Mouse (Mus musculus): Measurements from ENCODE around the gene Bax. TPM values are rescaled to one million over a fixed set of nuclear protein-coding genes. Genes with fewer than 3 reads are reported as not detected.

The Bax gene
- polyA plus RNA-seq, 1 experiment: 24.4 TPM

DNA sequence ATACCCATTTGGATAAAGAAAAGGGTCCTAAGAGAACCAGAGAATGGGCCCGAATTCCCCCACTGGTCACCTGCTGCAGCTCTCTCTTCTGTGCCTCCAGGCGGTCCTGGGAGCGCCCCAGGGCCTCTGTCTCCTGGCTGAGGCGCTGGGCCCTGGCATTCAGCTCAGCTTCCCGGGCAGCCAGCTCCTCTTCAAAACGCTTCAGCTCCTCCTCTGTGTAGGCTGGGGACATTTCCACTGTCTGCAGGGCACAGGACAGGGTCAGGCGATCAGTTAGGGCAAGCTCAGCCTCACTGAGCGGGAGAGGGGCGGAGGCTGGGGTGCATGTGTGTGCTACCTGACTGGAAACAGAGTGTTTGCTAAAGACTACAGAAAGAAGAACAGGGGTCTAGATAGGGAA is 27.9 kb upstream of the Bax start:
- H3K4me3 ChIP-seq (replicated peaks): no peak overlapping the region
- no peaks in the 10 kb centered on the region for H3K27me3 ChIP-seq (ENCODE audit: control insufficient read depth)
- H3K36me3 ChIP-seq (ENCODE audit: control insufficient read depth): peaks cover 80% of the 10 kb centered on the region
- peaks cover 50% of the 10 kb centered on the region for H3K4me1 ChIP-seq (ENCODE audit: control insufficient read depth)
- no peaks in the 10 kb centered on the region for H3K9me3 ChIP-seq (ENCODE audit: control insufficient read depth, low read length)
- no peak for TF ChIP-seq GATA1 (IDR thresholded peaks at IDR 0.05; ENCODE audit: low read length)
- TF ChIP-seq TAL1 (IDR thresholded peaks at IDR 0.05; ENCODE audit: low read length): no peak

DNA sequence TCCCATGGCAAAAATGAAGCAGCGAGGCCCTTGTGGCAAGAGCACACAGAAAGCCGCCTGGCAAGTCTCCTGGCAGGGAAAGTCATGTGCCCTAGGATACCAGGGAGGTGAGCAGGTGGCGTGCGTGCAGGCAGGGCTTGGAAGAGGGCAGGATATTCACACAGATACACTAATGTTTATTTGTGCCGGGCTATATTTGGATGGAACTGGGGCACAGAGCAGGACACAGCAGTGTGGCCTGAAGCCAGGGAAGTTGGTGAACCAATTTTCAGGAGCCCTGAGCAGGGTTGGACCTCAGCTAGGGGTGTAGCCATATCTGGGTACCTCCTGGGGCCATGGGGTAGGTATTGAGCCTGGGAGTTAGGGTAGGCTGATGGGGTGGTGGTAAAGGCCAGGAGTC is 26.3 kb upstream of the Bax start:
- Histone ChIP-seq H3K4me1 (ENCODE audit: control insufficient read depth) (peaks cover 66% of the 10 kb centered on the region), H3K27me3 (ENCODE audit: control insufficient read depth) (no peaks in the 10 kb centered on the region), H3K4me3 (replicated peaks) (no peak overlapping the region), H3K9me3 (ENCODE audit: control insufficient read depth, low read length) (no peaks in the 10 kb centered on the region), H3K36me3 (ENCODE audit: control insufficient read depth) (peaks cover 64% of the 10 kb centered on the region)
- TF ChIP-seq TAL1 (IDR thresholded peaks at IDR 0.05; ENCODE audit: low read length) (no peak), GATA1 (IDR thresholded peaks at IDR 0.05; ENCODE audit: low read length) (no peak)

DNA sequence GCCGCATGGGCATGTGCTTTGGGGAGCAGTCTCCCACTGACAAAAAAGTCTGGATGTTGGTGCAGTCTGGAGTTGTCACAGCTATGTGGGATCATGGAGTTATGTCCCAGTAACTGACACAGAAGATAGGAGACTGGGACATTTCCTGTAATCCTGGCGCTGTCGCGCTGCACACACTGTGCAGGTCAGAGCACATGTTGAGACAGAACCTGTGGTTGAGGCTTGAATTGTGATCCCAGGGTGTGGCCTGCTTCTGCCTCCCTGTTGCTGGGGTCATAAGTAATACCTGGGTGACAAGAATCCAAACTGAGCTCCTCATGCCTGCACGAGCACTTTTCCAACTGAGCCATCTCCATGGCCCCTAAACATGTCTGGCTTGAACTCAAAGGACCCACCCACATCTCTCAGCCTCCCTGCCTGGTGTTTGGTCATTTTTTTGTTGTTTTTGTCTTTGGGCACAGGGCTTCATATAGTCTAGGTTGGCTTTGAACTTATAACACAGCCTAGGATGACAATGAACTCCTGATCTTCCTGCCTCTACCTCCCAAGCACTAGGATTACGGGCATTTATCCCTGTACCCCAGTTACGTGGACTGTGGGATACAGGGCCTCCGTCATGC is 25.6 kb upstream of the Bax start:
- H3K4me3 ChIP-seq (replicated peaks): no peak overlapping the region
- no peaks in the 10 kb centered on the region for H3K9me3 ChIP-seq (ENCODE audit: control insufficient read depth, low read length)
- peaks cover 58% of the 10 kb centered on the region for H3K36me3 ChIP-seq (ENCODE audit: control insufficient read depth)
- peaks cover 72% of the 10 kb centered on the region for H3K4me1 ChIP-seq (ENCODE audit: control insufficient read depth)
- TF ChIP-seq GATA1 (IDR thresholded peaks at IDR 0.05; ENCODE audit: low read length) (no peak), TAL1 (IDR thresholded peaks at IDR 0.05; ENCODE audit: low read length) (no peak)
- H3K27me3 ChIP-seq (ENCODE audit: control insufficient read depth): no peaks in the 10 kb centered on the region

DNA sequence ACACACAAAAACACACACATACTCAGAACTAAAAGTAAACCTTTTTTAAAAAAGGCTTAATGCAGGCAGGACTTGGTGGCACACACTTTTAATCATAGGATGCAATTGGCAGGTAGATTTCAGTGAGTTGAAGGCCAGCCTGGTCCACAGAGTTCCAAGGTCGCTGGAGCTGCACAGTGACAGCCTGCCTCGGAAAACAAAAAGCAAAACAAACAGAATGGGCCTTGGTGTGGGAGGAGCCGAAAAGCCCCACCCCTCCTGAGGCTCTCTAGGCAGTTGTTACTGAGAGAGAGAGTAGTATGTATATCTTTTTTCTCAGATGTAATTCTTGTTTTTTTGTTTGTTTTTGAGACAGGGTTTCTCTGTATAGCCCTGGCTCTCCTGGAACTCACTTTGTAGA is 24.6 kb upstream of the Bax start:
- Histone ChIP-seq H3K9me3 (ENCODE audit: control insufficient read depth, low read length) (no peaks in the 10 kb centered on the region), H3K4me3 (replicated peaks) (no peak overlapping the region), H3K36me3 (ENCODE audit: control insufficient read depth) (peaks cover 47% of the 10 kb centered on the region), H3K4me1 (ENCODE audit: control insufficient read depth) (peaks cover 82% of the 10 kb centered on the region), H3K27me3 (ENCODE audit: control insufficient read depth) (no peaks in the 10 kb centered on the region)
- TF ChIP-seq GATA1 (IDR thresholded peaks at IDR 0.05; ENCODE audit: low read length): no peak
- TF ChIP-seq TAL1 (IDR thresholded peaks at IDR 0.05; ENCODE audit: low read length): no peak

DNA sequence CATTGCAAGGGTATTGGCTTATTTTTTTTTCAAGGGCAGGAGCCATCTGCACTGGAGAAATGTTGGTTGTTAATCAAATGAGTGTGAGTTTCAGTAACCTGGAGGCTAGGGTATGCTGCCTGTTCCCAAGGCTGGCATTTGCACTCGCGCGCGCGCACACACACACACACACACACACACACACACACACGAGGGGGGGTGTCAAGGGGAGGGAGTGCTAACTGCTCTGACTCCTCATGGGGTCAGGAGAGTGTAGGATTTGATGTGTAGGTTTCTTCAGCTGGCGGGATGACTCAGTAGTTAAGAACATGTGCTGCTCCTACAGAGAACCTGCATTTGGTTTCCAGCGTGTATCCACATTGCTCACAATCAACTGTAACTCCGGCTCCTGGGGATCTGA is 24.1 kb upstream of the Bax start:
- no peak for TF ChIP-seq GATA1 (IDR thresholded peaks at IDR 0.05; ENCODE audit: low read length)
- no peak for TF ChIP-seq TAL1 (IDR thresholded peaks at IDR 0.05; ENCODE audit: low read length)
- Histone ChIP-seq H3K9me3 (ENCODE audit: control insufficient read depth, low read length) (no peaks in the 10 kb centered on the region), H3K4me1 (ENCODE audit: control insufficient read depth) (peaks cover 87% of the 10 kb centered on the region), H3K4me3 (replicated peaks) (no peak overlapping the region), H3K27me3 (ENCODE audit: control insufficient read depth) (no peaks in the 10 kb centered on the region), H3K36me3 (ENCODE audit: control insufficient read depth) (peaks cover 43% of the 10 kb centered on the region)

DNA sequence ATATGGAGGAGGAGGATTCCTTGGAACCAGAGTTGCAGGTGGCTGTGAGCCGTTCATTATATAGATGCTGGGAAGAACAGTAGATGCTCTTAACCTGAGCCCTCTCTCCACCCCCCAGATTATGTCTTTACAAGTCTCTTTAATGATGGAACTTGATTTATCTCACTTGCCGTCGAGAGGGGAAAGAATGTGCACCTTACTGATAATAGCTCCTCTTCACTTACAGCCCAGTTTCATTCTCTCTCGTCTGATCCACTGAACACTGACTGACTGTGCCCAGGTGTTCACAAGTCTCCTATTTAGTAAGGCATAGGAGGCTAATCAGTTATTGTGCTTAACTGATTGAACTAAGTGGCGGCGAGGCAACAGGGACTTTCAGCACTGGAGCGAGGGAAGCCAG is 22.9 kb upstream of the Bax start:
- peak overlapping the region; percentile 4 for H3K4me3 ChIP-seq (replicated peaks)
- H3K4me1 ChIP-seq (ENCODE audit: control insufficient read depth): peaks cover 82% of the 10 kb centered on the region
- peaks cover 31% of the 10 kb centered on the region for H3K36me3 ChIP-seq (ENCODE audit: control insufficient read depth)
- no peaks in the 10 kb centered on the region for H3K9me3 ChIP-seq (ENCODE audit: control insufficient read depth, low read length)
- no peaks in the 10 kb centered on the region for H3K27me3 ChIP-seq (ENCODE audit: control insufficient read depth)
- peak; percentile 64; the same call in 2 of the 3 replicates for TF ChIP-seq TAL1 (IDR thresholded peaks at IDR 0.05; ENCODE audit: low read length)
- TF ChIP-seq GATA1 (IDR thresholded peaks at IDR 0.05; ENCODE audit: low read length): no peak

DNA sequence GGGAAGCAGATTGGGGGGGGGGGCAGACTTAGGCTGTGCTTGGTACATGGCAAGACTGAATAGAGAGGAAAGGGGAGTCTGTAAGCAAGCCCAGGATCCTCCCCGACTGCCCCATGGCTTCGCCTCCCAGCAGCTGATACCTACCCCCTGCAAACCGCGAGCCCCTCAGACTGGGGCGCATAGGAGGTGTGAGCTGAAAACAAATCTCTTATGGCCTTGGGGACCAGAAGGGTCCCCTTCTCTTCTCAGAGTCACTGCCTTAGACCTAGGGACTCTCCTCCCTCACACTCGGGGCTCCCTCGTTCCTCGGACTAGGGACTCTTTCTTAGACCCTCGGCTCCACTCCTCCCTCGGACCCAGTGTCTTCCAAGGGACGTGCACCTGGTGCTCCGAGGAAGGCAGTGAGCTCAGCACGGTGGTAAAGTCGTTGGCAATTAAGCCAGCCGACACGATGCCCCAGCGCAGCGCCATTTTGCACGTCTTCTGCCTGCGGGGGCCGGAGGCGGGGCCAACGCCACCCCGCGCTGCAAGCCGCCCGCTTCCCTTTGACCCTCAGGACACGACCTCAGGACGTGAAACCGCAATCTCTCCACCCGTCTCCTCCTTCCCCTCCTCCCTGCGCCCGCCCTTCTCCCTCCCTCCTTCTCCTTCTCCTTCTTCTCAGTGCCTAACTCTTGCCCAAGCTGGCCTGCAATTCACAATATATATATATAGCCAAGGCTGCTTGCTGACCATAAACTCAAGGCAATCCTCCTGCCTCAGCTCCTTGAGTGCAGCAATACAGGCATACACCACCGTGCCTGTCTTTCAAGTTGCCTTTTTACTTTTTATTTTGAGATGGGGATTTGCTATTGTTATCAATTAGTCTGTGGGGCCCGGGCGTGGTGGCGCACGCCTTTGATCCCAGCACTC is 21.9 kb upstream of the Bax start, which contains the start of gene Dhdh:
Gene Dhdh, minus strand, starts transcription at position 513 of the 912 bp plus-strand sequence.
- Histone ChIP-seq H3K9me3 (ENCODE audit: control insufficient read depth, low read length) (no peaks in the 10 kb centered on the region), H3K27me3 (ENCODE audit: control insufficient read depth) (no peaks in the 10 kb centered on the region), H3K4me3 (replicated peaks) (peak within 1 kb of the TSS; percentile 69), H3K36me3 (ENCODE audit: control insufficient read depth) (peaks cover 20% of the 10 kb centered on the region), H3K4me1 (ENCODE audit: control insufficient read depth) (peaks cover 75% of the 10 kb centered on the region)
- TF ChIP-seq TAL1 (IDR thresholded peaks at IDR 0.05; ENCODE audit: low read length) (no peak), GATA1 (IDR thresholded peaks at IDR 0.05; ENCODE audit: low read length) (no peak)

DNA sequence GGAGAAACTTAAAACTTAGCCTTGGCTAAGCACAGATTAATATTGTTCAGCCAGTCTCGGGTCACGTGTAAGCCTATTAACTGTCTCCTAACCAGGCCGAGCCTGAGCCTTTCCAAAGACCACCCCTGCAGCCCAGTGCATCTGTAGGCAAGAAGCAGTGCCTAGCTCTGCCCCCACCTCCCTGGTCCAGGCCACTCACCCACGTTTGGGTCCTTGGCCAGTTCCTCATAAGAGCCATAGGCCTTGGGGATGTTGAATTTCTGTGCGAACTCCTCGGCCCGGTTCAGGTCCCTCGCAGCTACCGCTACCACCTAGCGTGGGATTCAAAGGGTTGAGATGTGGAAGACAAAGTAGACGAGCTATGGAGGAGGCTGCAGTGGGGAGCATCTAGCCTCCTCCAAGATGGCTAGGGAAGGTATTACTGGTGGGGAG is 21.2 kb upstream of the Bax start:
- Histone ChIP-seq H3K27me3 (ENCODE audit: control insufficient read depth) (no peaks in the 10 kb centered on the region), H3K9me3 (ENCODE audit: control insufficient read depth, low read length) (no peaks in the 10 kb centered on the region), H3K4me1 (ENCODE audit: control insufficient read depth) (peaks cover 69% of the 10 kb centered on the region), H3K4me3 (replicated peaks) (peak overlapping the region; percentile 69), H3K36me3 (ENCODE audit: control insufficient read depth) (peaks cover 14% of the 10 kb centered on the region)
- no peak for TF ChIP-seq GATA1 (IDR thresholded peaks at IDR 0.05; ENCODE audit: low read length)
- TF ChIP-seq TAL1 (IDR thresholded peaks at IDR 0.05; ENCODE audit: low read length): no peak

DNA sequence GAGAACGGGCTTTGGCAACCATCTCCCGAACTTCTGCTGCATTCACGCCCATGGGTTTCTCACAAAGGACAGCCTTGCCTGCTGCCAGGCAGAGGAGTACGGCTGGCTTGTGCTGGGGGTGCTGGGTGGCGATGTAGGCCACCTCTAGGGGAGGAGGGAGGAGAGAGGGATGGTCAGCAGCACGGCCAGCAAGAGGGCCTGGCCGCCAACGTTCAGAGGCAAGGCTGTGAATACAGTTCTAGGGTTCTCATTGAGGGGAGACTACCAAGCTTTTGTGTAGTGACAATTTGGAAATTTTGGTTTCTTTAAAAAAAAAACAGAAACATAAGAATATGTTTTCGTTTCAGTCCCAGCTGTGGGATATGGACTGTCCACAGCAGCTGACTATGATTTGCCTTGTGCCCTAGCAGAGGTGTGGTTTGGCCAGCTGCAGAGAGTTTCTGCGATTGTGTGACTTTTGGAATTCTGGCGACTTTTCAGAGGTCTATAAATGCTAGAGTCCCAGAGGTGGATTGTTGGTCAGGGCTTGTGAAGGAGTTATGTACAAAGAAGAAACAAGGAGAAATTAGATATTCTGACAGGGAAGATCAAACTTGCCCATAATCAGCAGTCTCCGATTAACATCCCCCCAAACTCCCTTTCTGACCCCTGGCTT is 20.2 kb upstream of the Bax start, which contains the start of gene Gm45808:
Gene Gm45808, minus strand, starts transcription at position 51 of the 655 bp plus-strand sequence.
- TF ChIP-seq GATA1 (IDR thresholded peaks at IDR 0.05; ENCODE audit: low read length) (no peak), TAL1 (IDR thresholded peaks at IDR 0.05; ENCODE audit: low read length) (no peak)
- peaks cover 68% of the 10 kb centered on the region for H3K4me1 ChIP-seq (ENCODE audit: control insufficient read depth)
- H3K27me3 ChIP-seq (ENCODE audit: control insufficient read depth): no peaks in the 10 kb centered on the region
- H3K4me3 ChIP-seq (replicated peaks): no peak within 1 kb of the TSS
- H3K36me3 ChIP-seq (ENCODE audit: control insufficient read depth): peaks cover 4% of the 10 kb centered on the region
- H3K9me3 ChIP-seq (ENCODE audit: control insufficient read depth, low read length): no peaks in the 10 kb centered on the region
